Mouse (Mus musculus) layer of hippocampus, postnatal 25 days (tissue): ENCODE measurements at regions not wholly inside any gene's neighbourhood (a gene's known extent, or its start where the extent isn't known, plus 50 kb on each side); places are given as distances from the start of the nearest gene placed in this dataset.
A peak's percentile ranks its signal among the peaks of the same experiment; 100 is the strongest.

Source experiments
- DNase-seq, 2 experiments: peaks; one replicate each; pipeline ENCODE4 v3.0.0; 2022; ENCODE audit warnings: mixed read lengths in 2 of 2, low spot score in 1 of 2; ENCODE audit errors: extremely low spot score in 1 of 2

GRCm38 (mm10) chr12:68889141-68889540 is 269.8 kb downstream of the Rps29 start:
- DNase-seq, result no peak

DNA sequence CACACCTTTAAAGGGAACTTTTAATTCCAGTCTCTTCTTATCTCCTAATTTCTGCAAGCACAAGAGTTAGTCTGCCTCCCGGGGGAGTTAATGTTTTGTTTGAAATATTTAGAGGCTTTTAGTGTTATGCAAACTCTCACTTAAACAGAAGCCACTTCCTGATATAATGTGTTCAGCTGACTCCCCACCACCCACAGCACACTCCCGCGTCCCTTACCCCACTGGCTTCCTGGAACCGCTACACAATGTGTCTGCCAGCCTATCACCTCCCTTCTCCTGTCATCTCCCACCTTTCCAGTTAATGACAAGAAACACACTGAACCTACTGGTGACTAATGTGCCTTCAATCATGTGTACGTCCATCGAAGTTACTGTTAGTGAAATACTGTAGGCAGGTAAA is 276.5 kb downstream of the Rps29 start:
- no peak for DNase-seq

DNA sequence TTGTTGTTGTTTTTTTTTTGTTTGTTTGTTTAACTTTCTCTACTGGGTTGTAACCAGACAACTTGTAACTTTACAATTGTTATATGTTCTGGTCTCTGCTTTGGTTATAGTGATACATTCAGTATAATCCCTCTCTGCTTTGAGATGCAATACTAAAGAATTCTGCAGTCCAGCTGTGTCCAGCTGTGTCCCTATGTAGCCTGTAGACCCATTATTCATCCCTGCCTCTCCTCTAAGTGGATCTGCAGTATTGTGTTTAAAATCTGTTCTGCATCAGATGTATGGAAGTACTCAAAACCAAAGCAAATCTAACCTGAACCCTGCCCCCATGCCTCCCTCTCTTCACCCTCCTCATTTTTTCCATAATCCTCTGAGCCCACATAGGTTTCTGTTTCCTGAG is 279.6 kb downstream of the Rps29 start:
- DNase-seq, result no peak

- no peak for DNase-seq
These were observed 287.7 kb downstream of the Rps29 start for GRCm38 (mm10) chr12:68871259-68871658.

DNA sequence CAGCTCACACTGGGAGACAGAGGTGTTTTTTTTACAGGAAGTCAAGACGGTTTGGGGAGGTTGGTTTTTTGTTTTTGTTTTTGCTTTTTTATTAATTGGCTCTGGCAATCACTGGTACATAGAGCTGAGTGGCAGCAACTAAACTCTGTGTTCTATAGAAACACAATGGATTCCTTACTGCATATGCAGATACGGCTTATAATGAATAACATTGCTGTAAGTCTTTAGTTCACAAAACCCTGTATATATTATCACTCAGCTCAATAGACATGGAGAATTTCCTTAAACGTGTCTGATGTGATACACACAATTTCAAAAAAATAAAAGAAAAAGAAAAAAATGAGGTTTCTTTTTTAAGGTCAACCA is 296.0 kb downstream of the Rps29 start:
- DNase-seq, result no peak

- DNase-seq, result peak in 1 of 2 experiments; percentile 52
These were observed 296.5 kb downstream of the Rps29 start for GRCm38 (mm10) chr12:68862313-68862990.

- no peak for DNase-seq
These were observed 298.7 kb downstream of the Rps29 start for GRCm38 (mm10) chr12:68860332-68860731.

DNA sequence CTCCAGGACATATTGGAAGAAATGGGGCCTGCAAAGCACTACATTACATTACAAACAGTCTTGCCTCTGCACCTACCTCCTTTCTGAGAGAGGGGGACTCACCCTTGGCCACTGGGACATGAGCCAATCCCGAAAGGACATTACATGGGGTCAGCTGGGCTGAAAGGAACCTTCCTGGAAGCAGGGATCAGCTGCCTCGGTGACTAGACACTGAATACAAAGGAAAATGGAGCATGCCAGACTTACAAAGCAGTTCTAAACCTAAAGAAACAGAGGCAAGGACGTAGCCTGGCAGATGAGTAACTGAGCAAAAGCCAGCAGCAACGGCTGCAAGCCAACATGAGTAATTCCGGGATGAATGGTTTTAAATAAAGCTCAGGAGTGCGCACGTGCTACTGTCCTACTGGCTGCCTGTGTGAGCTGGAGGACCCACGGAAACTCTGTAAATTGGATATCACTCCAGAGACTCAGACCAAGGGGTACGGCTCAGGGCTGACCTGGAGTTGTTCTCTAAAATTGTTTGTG is 309.3 kb downstream of the Rps29 start:
- DNase-seq, result no peak

DNA sequence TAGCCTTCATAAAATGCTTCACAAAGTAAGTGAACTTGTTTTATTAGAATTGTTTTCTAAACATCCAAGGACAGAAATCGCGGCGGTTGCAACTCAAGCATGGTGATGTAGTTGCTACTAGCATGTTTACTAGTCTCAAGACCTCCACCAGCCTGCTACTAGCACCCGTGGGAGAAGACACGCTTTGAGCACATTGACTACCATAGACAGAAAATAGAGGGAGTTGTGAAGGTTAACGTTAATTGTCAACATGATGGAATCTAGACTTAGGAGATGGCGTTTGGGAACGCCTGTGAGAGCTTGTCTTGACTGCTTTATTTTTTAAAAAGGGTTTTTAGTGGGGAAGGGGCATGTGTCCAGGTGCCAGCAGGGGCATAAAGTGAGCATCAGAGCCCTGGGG is 318.2 kb downstream of the Rps29 start:
- DNase-seq, result no peak

- DNase-seq, result no peak
These were observed 318.8 kb downstream of the Rps29 start for GRCm38 (mm10) chr12:68840156-68840555.

- no peak for DNase-seq
These were observed 323.0 kb downstream of the Rps29 start for GRCm38 (mm10) chr12:68836023-68836422.

GRCm38 (mm10) chr12:68833914-68834313 is 325.1 kb downstream of the Rps29 start:
- no peak for DNase-seq

DNA sequence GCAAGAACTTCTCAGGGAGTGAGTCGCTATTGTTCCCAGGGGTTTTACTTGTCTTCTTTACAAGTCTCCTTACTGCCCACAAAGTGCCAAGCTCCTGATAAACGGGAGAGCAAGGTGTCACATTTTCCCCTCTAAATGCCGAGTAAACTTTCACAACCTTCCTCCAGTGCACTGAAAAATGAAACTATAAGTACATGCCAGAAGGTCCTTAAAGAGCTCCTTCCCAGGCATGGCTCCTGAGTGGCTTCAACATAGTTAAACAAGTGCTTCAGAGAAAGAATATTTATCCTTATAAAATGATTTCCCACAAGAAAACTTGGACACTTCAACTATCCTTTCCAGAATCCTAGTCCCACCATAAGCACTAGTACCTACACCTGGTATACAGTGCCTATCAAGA is 329.6 kb downstream of the Rps29 start:
- no peak for DNase-seq

GRCm38 (mm10) chr12:68827549-68828249 is 331.3 kb downstream of the Rps29 start:
- DNase-seq, result no peak

- DNase-seq, result no peak
These were observed 364.6 kb downstream of the Rps29 start for GRCm38 (mm10) chr12:68794396-68794795.

DNA sequence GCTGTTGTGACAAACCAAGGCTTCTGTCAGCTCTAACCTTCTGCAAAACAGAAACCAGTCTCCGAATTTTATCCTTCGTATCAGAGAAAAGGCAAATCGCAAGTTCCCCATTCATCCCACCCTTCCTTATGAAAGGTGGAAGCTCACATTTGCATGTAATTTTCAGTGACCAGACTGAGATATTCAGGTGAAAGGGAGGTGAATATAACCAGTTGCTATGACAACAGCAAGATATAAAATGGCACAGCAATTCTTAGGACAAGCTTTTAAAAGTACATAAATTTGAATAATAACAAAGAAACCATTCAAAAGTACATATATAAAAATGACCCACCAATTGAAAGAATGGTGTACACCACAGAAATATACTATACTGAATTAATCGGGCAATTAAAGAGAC is 375.4 kb downstream of the Rps29 start:
- no peak for DNase-seq

DNA sequence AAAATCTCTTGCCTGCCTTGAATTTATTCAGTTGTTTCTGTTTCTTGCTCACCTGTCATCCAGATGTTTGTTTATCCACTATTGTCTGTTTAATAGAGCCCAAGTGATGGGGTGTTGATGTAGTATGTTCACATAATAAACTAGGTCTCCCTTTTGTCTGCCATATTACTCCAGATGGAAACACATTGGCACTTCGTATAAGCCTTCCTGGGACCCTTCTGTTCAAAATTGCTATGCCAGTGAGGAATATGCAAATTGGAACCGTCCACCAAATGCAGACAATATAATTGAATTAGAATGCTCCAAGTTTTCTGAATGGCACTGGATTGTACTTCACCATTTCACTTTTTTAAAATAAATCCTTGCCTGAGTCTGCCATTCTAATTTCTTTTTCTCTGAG is 383.5 kb downstream of the Rps29 start:
- no peak for DNase-seq

GRCm38 (mm10) chr12:68774800-68775199 is 384.2 kb downstream of the Rps29 start:
- DNase-seq, result no peak

GRCm38 (mm10) chr12:68758263-68759020 is 400.5 kb downstream of the Rps29 start:
- DNase-seq, result no peak

GRCm38 (mm10) chr12:68728882-68729281 is 430.1 kb downstream of the Rps29 start:
- DNase-seq, result no peak

DNA sequence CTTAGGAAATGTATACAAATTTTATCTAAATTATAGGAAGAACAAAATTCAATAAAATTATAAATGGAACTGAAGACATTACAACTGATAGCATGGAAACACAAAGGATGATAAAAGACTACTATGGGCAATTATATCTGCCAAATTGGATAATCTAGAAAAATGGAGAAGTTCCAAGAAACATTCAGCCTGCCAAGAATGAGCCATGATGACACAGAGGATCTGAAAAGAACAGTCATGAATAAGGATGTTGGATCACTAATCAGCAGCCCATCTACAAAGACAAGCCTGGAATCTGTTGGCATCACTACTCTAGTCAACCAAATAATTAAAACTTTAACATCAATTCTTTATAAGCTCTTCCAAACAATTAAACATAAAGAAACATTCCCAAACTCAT is 440.0 kb downstream of the Rps29 start:
- no peak for DNase-seq
